Mouse (Mus musculus): ENCODE results near the gene Spast. TPM values are rescaled to one million over a fixed set of nuclear protein-coding genes. Genes with fewer than 3 reads are reported as not detected.
"Not testable (repeated sequence)": the region's sequence is repeated elsewhere in the genome, so short reads cannot be mapped to it uniquely, and the experiment has no call there.

Spast gene
- polyA plus RNA-seq (2017; shearing (Covaris generic)) = 10 to 100 TPM in 1 of 2 experiments, 1 to 10 TPM in 1; 6.9 to 10.9 TPM

DNA sequence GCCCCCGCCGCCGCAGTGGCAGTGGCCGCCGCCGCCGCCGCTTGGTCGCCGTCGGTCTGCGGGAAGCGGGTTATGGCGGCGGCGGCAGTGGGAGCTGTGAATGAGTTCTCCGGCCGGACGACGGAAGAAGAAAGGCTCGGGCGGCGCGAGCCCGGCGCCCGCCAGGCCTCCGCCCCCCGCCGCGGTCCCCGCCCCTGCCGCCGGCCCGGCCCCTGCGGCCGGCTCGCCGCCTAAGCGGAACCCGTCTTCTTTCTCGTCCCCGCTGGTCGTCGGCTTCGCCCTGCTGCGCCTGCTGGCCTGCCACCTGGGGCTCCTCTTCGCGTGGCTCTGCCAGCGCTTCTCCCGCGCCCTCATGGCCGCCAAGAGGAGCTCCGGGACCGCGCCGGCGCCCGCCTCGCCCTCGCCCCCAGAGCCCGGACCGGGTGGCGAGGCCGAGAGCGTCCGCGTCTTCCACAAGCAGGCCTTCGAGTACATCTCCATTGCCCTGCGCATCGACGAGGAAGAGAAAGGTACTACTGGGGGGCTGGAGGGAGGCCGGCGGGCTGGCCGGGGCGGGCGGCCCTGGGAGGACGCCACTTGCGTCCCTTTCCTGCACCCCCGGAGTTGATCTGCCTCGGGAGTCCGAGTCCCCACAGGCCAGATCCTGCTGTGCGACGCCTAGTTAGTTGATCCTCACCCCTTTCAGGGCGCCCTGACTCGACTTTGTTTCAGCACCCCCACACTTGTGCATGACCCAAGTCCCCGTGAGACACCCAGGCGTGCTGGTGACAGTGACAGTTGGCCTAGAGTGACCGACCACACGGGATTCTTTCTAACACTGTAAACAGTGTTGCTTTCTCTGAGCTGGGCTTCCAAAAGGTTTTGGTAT is at the start of gene Spast:
Gene Spast (plus strand): TSS at position 51 of the 868 bp plus-strand sequence.
- peak; percentile 52 for ATAC-seq

DNA sequence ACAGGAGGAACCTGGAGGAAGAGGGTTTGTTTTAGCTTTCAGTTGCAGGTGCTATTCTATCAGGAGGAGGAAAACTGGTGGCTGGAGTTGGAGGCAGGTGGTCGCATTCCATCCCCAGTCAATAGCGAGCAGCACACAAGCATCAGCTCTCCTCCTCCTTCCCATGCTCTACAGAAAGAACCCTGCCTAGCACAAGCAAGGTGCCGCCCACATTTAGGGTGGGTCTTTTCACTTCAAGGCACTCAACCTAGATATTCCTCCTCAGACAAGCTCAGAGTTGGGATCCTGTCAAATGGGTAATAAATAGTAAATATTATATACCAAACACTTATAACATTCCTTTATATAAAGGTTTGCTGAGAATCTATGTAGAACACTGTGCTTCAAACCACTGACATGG is 48.6 kb upstream of the Spast start:
- ATAC-seq = no peak

DNA sequence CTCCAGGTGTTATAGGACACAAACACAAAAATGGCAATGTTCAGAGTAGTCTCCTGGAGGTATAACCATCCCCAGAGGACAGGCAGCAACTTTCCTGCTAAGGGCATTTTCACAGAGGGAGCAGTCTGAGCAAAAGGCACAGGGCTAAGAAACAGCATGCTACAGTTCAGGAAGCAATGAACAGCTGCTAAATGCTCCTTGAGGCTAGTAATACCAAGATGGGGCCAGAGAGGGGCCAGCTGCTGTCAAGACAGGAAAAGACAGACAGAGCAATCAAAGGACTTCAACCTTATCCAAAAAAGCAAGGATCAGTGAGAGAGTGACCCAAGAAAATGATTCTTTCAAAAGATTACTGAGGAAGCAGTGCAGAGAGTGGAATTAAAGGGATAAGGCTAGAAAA is 47.9 kb upstream of the Spast start:
- no peak for ATAC-seq

DNA sequence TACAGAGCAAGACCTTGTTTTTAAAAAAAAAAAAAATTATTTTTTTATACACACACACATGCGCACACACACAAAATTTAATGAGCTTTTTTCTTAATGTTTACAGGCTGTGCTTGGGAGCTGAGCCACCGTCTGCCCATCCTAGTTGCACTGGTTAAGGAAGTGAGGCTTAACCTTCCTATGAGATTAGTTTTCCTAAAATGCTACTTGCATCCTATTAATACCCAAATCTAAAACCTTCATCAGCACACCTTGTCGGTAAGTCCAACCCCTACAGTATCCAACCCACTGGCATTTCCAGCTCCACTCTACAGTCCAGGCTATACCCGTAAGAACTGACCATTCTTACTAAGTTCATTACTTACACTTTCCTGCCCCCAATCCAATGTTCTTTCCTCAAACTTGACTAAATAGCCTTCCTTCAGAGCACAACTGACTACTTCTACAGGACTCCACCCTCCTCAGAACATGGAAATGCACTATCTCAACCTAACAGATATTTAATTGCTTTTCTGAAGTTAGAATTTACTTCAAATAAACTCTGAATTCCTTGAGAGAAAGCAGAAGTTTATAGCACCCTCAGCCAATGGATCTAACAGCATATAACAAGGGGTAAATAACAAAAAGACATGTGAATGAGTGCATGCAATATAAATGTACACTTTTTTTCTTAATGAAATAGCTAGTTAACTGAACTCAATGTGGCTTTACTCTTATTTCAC is 47.0 kb upstream of the Spast start:
- no peak for ATAC-seq

DNA sequence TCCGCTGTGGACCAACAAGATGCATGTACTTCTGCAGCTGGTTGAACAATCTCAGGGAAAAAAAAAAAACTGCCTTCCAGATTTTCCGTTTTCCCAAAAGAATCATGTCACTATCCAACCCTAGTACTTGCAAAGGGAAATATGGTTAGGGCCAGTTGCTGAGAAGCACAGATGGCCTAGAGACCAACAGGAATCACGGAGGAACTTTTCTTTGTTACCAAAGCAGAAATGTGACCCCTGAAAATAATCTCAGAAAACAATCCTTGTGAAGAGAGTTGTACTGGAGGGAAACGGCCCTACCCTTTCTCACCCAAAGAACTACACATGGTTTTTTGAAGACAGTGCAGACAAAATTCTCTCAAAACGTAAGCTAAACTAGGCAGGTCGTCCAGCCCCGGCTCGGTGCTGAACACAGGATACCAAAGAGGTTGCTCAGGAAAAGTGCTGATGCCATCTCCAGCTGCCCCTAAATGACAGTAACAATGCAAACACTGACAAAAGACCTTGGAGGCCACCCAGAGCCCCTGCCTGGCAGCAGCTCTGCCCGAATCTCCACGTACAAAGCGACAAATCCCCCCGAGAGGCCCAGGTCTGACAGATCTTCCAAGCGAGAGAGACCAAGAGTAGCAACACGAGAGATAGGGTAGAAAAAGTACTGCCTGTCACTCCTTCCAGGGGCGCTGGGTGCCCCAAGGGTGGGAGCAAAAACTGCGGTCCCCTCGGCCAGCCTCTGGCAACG is 44.9 kb upstream of the Spast start:
- peak; percentile 32 for ATAC-seq

DNA sequence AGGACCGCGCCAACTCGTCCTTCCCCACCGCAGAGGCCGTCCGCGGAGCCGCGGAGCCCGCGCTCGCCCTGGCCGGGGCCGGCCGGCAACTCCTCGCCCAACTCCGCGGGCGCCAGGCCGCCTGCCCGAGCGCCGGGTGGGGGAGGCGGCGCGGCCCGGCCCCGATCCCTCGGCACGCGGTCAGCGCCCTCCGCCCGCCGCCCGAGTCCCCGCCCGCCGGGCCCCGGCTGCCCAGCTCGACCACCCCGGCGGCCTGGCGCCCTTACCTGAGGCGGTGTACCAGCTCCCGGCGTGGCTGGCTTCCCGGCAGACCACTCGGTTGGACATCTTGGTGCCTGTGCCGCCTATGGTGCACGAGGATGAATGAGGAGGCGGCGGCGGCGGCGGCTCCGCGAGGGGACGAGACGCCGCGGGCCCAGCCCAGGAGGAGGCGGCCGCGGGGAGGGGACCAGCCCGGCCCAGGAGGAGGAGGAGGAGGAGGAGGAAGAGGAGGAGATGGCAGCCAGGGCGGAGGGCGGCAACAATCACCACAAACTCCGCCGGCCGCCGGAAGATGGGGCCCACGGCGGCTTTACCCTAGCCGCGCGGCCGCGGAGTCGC is 44.3 kb upstream of the Spast start:
- peak; percentile 67 for ATAC-seq

DNA sequence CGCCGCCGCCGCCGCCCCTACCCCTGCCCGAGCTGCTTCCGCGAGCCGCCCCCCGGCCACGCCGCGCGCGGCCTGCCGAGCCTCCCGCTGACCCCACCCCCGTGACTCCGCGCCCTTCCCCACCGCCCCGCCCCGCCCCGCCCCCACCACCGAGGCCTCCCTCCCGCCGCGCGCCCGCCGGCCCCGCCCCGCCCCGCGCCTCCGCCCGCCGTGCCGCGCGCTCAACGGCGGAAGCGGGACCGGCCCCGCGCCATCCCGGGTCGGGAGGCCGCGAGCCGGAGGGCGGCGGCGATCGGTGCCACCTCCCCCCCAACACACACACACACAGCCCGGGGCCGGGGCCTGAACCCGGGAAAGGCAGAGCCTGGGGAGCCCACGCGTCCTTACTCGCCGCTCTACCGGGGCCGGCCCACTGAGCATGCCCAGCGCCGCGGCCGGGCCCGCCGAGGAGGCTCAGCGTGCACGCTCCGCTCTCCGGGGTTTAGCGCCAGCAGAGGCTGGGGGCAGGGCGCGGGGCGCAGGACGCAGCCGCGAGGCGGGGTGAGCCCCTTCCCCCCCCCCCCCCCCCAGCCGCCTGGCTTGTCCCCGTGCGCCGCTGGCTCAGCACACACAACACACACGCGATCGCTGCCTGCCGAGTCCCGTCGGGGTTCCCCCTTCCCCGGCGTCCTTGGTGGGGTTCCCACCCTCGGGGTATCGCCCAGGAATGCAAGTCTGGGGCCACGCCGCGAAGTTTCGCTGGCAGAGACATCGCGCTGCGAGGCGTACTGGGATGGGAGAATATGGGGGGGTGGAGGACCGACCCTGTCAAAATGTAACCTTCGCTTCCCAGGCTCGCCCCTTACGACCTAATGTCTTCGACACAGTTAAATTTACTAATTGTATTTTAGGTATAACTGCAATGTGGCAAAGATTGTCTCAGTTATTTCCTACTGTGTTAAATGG is 43.5 kb upstream of the Spast start, which contains the start of gene Memo1:
Gene Memo1 (minus strand): TSS at position 496 of the 945 bp plus-strand sequence.
- peak; percentile 63 for ATAC-seq

DNA sequence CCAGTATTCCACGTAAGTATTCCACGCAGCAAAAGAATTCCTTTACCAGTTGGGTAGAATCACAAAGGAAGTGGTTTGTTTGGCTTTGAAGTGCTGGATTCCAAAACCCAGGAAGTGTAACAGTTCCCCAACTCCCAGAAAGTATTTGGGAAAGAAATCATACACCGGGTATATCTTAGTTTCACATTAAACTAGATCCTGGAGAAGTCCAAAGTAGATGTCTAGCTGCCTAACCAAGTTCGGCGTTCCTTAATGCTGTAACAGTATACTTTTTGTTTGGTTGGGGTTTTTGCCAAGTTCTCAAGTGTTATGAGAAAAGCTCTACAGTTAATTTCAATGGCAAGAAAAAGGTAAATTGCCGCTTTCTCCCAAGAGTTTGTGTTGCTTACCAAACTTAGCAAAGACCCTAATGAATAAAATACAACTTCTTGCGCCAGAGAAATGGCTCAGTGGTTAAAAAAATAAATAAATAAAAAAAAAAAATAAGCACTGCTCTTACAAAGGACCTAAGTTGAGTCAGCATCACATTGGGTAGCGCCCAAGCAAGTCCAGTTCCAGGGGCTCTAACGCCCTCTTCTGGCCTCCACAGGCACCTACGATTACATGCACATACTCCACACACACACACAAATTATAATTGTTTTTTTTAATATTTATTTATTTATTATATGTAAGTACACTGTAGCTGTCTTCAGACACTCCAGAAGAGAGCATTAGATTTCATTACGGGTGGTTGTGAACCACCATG is 42.5 kb upstream of the Spast start:
- ATAC-seq = no peak

DNA sequence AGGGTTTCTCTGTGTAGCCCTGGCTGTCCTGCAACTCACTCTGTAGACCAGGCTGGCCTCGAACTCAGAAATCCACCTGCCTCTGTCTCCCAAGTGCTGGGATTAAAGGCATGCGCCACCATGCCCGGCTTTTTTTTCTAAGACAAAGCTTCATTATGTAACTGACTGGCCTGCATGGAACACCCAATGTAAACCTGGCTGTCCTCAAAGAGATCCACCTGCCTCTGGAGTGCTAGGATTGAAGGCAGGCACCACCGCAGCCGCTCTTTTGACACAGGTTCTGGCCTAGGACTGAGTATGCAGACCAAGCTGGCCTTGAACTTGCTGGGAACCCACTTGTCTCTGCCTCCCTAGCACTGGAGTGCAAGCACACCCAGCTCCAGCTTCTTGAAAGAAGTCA is 41.8 kb upstream of the Spast start:
- not testable (repeated sequence) for ATAC-seq

DNA sequence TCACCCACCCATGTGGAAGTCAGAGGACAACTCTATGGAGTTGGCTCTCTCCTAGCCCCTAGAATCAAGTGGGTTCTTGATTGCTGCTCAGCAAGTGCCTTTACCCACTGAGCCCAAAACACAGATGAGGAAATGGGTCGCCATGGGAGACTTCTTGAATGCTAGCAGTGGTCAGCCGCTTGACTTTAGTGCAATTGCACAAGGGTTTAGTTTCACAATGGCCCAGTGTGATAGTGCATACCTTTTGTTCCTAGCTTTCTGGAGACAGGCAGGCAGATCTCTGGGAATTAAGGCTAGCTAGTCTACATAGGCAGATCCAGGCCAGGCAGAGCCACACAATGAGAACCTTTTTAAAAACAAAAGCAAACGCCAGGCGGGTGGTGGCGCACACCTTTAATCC is 38.7 kb upstream of the Spast start:
- ATAC-seq = no peak

DNA sequence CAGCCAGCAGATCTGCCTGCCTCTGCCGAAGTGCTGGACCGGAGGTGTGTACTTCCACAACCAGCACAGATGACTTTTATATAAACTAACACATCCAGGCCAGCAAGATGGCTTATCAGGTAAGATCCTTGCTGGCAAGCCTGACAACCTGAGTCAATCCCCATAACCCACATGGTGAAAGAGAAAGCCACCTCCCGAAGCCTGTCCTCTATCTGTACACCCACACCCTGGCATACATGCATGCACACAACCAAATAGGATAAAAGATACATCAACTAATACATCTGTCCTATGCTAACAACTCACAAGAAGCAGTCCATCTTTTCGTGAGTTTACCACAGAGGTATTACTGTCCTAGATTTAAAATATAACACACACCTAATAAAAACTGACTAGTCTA is 34.7 kb upstream of the Spast start:
- ATAC-seq = no peak

DNA sequence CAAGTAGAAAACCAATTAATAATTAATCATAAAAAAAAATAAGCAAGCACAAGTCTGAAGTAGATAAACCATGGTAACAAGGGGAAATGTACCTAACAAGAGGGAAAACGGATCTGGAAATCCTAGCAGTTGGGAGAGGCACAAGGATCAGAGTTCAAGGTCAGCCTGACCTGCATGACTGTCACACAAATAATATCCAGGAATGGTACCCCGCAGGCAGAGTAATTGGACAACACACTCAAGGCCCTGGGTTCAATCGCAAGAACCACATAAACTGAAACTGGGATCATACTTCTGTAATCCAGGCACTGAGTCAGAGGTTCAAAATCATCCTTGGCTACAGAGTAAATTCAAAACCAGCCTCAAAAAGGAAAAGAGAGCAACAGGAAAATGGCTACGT is 33.2 kb upstream of the Spast start:
- no peak for ATAC-seq

DNA sequence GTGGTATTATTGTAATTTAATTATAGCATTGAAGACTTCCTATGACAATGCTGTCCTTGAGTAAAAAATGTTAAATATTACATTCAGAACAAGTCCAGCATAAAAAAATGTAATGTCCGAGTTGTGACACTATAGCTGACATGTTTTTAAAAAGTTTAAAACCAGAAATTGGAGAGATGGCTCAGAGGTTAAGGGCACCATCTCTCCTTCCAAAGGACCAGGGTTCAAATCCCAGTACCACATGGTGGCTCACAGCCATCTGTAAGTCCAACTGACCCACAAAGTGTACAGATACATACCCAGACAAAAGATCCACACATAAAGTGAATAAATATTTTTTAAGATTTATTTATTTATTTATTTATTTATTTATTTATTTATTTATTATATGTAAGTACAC is 32.8 kb upstream of the Spast start:
- no peak for ATAC-seq

DNA sequence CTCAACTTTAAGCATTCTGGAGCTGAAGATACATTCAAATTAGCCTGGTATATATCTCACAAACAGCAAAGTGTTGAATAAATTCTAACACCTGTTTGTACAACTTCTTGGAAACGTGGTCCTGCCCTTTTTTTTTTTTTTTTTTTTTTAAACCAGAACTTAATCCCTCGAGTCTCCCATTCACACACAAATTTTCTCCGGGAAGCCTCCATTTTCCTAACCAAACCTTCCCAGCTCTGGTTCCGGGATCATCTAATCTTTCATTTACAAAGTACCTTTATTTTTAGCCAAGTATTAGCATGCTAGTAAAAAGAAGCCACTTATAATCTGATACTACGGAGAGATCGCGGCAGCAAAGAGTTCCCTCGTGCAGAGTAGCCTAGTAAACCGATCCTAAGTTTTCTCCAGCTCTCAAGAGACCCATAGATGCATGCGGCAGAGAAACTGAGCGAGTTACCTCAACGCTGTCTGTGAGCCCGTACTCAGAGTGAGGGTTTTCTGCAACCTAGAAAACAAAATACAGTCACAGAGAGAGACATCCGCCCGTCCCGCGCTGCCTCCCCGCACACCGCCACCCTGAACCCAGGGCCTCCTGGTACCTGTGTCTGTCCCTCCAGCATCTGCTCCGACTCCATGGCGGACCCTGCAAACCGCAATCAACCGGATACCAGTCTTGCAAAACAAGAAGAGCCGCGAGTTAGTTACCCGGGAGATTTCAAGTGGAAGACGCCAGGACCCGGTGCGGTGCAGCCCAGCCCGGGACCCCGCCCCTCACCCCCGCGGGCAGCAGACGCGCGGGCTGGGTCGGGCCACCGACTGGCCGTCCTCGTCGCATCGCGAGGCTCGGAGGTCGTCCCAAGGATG is 23.1 kb upstream of the Spast start:
- peak; percentile 69 for ATAC-seq

DNA sequence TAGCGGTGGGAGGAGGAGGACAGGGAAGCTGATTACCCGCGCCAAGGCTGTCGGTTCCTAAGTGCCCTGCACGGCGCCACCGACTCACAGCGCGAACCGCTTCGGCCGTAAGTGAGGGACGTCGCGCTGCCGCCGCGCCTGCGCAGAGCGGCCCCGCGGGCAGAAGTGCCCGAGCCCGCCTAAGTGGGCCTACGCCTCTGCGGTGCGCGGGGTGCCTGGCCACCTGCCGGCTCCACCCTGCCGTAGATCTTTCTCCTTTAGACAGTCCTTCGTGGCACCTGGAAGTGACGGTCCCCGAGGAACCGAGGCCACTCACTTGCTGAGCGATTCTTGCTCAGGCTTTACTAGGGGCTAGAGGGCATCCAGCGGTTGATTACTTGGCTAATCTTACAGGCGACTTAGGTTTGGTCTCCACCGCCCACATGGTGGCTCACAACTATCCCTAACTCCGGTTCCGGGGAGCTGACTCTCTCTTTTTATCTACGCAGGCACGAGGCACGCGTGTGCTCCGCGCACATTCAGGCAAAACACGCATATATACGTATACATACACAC is 22.4 kb upstream of the Spast start:
- peak; percentile 85 for ATAC-seq

DNA sequence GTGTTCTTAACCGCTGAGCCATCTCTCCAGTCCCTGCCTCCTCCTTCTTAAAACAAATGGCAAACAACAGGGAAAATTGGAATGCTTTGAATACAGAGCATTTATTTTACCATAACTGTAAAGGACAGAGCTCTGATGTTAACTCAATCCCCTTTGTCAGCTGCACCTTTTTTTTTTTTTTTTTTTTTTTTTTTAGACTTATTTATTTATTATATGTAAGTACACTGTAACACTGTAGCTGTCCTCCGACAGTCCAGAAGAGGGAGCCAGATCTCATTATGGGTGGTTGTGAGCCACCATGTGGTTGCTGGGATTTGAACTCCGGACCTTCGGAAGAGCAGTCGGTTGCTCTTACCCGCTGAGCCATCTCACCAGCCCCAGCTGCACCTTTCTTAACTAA is 20.1 kb upstream of the Spast start:
- ATAC-seq = no peak

DNA sequence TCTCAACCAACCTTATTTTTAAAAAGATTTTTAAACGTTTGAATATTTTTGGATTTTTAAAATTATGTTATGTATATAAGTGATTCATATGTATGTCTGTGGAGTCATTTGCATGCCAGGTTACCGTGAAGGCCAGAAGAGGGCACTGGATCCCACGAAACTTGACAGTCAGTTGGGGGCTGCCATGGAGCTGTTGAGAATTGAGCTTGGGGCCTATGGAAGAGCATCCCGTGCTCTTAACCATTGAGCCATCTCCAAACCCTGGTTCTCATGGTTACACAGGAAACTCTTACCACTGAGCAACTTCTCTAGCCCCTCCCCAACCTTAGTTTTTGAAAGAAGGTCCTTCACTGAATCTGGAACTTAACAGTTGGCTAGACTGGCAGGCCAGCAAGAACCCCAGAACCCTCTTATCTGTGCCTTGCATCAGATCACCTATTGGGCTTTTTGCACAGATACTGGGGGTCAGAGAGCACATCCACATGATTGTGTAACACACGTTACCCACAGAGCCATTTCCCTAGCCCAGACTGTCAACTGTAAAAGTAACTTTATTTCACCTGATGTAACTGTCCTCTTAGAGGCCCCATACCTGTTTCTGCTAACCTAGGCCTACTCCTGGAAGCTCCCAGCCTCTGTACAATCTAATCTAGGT is 16.3 kb upstream of the Spast start:
- ATAC-seq = no peak

DNA sequence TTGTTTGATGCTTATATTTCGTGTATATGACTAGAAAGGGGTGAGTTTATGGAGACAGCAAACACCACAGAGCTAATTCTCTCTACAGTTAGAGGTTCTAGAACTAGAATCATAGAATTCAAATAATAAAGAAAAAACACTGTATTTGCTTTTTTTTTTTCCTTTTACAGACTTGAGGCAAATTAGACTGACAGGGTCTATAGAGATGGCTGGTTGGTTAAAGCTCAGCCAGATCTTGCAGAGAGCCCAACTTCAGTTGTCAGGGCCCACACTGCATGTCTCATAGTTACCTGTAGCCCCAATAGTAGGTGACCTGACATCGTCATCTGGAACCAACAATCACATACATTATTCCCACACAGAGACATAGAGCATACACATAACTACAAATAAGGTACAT is 14.9 kb upstream of the Spast start, which contains the start of gene Dpy30:
Gene Dpy30 (minus strand): TSS at position 101 of the 400 bp plus-strand sequence.
- ATAC-seq = no peak

DNA sequence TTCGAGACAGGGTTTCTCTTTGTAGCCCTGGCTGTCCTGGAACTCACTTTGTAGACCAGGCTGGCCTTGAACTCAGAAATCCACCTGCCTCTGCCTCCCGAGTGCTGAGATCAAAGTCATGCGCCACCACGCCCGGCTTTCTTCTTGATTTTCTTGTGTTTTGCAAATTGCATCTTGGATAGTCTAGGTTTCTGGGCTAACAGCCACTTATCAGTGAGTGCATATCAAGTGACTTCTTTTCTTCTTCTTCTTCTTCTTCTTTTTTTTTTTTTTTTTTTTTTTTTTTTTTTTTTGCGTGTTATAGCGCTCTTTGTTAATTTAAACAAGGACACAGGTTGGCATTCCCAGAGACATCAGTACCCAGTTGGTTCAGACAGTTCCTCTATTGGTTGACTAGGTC is 11.6 kb upstream of the Spast start:
- ATAC-seq = not testable (repeated sequence)
